Mouse (Mus musculus): ENCODE measurements around the gene Pick1. TPM values are rescaled to one million over a fixed set of nuclear protein-coding genes. Genes with fewer than 3 reads are reported as not detected.

Gene Pick1
- polyA plus RNA-seq, 1 experiment from 2014 or later = 37.6 TPM

DNA sequence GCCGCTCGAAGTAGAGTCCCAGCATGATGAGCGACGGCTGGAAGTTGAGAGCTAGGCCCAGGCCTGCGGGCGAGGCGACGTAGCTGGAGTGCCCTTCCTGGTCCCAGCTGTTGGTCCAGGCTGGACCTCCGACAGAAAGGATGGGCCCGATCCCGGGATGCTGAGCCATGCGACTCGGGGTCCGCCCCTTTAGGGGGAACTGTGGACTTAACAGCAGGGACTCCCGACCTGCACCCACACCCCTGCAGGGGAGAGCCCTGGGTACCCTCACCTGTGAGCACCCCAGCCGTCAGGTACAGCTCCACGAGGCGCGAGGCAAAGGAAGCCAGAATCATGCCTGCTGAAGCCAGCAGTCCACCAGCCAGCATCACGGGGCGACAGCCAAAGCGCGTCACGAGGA is 23.6 kb downstream of the Pick1 start:
- 29% methylated on average over 24 of the region's 24 CpGs for WGBS
- Histone ChIP-seq H3K9ac (peak overlapping the region; percentile 76), H3K27ac (ENCODE audit: poor library complexity, severe bottlenecking) (no peak overlapping the region), H3K4me1 (replicated peaks) (peaks cover 15% of the 10 kb centered on the region), H3K4me2 (peak overlapping the region; percentile 83), H3K9me3 (replicated peaks) (no peaks in the 10 kb centered on the region), H3K36me3 (peaks cover 12% of the 10 kb centered on the region), H3K4me3 (peak overlapping the region; percentile 48), H3K27me3 (replicated peaks) (peaks cover 49% of the 10 kb centered on the region)
- ATAC-seq (ENCODE audit: insufficient number of reproducible peaks, low FRiP score) = 0 out of 2 replicates have a peak, but pooled peaks have one; percentile 26

DNA sequence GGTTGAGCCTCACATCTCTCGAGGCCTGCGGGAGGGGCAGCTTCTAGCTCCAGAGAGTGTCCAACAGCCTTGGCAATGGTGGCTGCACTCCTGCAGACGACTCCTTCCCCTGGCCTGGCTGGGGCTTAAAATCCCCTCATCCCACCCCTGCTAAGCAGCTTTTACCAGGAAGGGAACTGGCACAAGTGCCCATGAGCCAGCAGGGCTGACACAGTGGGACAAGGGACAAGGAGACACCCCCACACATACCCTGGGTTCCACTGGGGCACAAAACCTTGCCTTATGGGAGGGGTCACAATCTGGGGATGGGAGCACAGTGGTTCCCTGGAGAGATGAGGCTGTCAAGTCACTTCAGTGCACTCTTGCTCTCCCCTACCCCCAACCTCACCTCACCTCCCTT is 25.7 kb downstream of the Pick1 start, which contains the start of gene Slc16a8:
TSS of gene Slc16a8 (minus strand) at position 101 of the 400 bp plus-strand sequence.
- Histone ChIP-seq H3K9ac (no peak within 1 kb of the TSS), H3K9me3 (replicated peaks) (no peaks in the 10 kb centered on the region), H3K4me2 (no peak within 1 kb of the TSS), H3K4me3 (no peak within 1 kb of the TSS), H3K27ac (ENCODE audit: poor library complexity, severe bottlenecking) (no peak within 1 kb of the TSS), H3K4me1 (replicated peaks) (peaks cover 15% of the 10 kb centered on the region), H3K27me3 (replicated peaks) (peaks cover 64% of the 10 kb centered on the region), H3K36me3 (no peaks in the 10 kb centered on the region; the same call in 1 of the 2 replicates)
- ATAC-seq (ENCODE audit: insufficient number of reproducible peaks, low FRiP score) = no peak
- WGBS = 28% methylated on average over 3 of the region's 3 CpGs

DNA sequence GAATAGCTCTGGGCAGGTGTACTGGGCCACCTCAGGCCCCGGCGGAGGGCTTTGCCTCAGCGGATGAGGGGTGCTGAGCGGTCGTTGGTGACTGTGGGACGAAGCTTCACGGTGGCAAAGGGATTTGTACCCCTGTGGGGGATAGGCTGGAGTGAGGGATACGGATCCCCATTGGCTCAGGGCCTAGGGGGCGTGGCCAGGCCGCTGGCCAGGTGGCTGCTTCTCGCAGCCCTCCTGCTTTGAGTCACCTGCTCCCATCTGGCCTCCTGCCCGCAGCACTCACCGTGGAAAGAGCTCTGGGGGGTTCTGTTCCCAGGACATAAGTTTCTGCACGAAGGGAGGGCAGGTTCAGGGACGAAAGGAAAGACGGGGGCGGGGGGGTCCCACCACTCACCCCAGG is 29.5 kb downstream of the Pick1 start:
- no peaks in the 10 kb centered on the region for H3K9me3 ChIP-seq (replicated peaks)
- no peak overlapping the region for H3K4me2 ChIP-seq
- H3K4me3 ChIP-seq = no peak overlapping the region
- H3K4me1 ChIP-seq (replicated peaks) = peaks cover 21% of the 10 kb centered on the region
- H3K27ac ChIP-seq (ENCODE audit: poor library complexity, severe bottlenecking) = no peak overlapping the region
- peaks cover 67% of the 10 kb centered on the region for H3K27me3 ChIP-seq (replicated peaks)
- H3K9ac ChIP-seq = no peak overlapping the region
- no peaks in the 10 kb centered on the region for H3K36me3 ChIP-seq
- WGBS = 34% methylated on average over 17 of the region's 17 CpGs
- no peak for ATAC-seq (ENCODE audit: insufficient number of reproducible peaks, low FRiP score)

DNA sequence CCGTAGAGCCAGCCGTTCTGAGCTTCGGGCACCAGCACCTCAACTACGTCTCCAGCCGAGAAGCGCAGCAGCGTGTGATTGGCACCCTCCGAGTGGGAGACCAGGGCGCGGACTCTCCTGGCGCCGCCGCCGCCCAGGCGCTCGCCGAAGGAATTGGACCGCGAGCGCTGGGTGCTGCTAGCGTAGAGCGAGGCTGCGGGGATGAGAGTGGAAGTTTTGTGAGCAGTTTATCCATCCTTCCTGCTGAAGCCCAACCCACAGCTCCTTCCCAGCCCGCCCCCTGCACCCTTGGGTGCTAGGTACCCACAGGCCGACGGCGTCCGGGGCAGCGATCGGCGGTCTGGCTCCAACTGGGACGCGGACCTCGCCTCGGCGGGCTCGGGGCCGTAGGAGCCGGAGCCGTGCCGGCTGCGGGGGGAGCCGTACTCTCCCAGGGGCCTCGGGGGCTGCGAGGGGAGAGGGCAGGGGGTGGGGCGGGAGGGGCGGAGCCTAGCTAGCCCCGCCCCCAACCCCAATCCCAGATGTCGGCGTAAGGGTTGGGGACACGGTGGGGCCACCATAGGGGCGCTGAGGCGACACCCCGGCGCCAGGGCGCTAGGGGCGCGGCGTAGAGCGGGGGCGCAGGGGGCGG is 32.2 kb downstream of the Pick1 start:
- WGBS = 2% methylated on average over 62 of the region's 62 CpGs

DNA sequence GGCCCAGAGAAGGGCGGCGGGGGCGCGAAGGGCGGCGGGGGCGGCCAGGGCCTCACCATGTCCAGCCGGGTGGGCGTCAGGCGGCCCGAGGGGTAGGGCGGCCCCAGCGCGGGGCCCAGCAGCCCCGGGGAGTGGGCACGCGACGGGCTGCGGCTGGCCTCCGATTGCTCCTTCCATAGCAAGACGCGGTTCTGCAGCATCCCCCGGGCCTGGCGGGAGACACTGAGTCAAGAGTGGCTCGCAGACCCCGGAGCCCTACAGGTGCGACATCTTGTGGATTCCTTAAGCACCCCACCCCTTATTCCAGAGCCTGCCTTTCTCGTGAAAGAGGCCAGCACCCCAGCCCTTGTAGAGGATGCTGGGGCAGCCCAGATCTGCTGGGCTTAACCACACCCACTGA is 32.8 kb downstream of the Pick1 start:
- peak overlapping the region; percentile 81 for H3K9ac ChIP-seq
- H3K27ac ChIP-seq (ENCODE audit: poor library complexity, severe bottlenecking) = peak overlapping the region; percentile 40
- peaks cover 18% of the 10 kb centered on the region for H3K4me1 ChIP-seq (replicated peaks)
- H3K36me3 ChIP-seq = no peaks in the 10 kb centered on the region
- peaks cover 73% of the 10 kb centered on the region for H3K27me3 ChIP-seq (replicated peaks)
- ATAC-seq (ENCODE audit: insufficient number of reproducible peaks, low FRiP score) = peak; percentile 31
- H3K4me2 ChIP-seq = peak overlapping the region; percentile 98
- under 1% methylated on average over 19 of the region's 28 CpGs for WGBS
- H3K9me3 ChIP-seq (replicated peaks) = peaks cover 4% of the 10 kb centered on the region; the same call in 1 of the 2 replicates
- peak overlapping the region; percentile 67 for H3K4me3 ChIP-seq

More for the DNA sequence above, 32.2 kb downstream of the Pick1 start:
- Histone ChIP-seq H3K4me2 (peak overlapping the region; percentile 98), H3K4me1 (replicated peaks) (peaks cover 18% of the 10 kb centered on the region), H3K4me3 (peak overlapping the region; percentile 67), H3K27ac (ENCODE audit: poor library complexity, severe bottlenecking) (peak overlapping the region; percentile 40), H3K36me3 (no peaks in the 10 kb centered on the region), H3K9me3 (replicated peaks) (peaks cover 4% of the 10 kb centered on the region; the same call in 1 of the 2 replicates), H3K9ac (peak overlapping the region; percentile 81), H3K27me3 (replicated peaks) (peaks cover 68% of the 10 kb centered on the region)
- peak; percentile 61 for ATAC-seq (ENCODE audit: insufficient number of reproducible peaks, low FRiP score)

DNA sequence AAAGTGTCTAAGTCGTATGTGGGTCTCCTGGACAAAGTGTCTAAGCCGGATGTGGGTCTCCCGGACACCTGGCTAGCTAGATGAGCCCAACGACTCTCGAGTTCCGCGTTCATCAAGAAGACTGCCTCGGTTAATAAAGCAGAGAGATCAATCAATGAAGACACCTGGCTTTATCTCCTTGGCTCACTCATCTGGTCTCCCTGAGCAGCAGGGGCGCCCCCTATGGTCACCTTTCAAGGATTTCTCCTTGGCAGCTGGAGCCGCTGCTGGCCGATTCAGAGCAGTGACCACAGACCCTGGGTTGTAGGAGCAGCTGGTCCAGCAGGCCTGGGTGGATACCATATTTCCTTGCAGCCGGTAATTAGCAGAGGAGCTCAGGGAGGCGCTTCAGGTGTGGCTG is 33.4 kb downstream of the Pick1 start:
- 23% methylated on average over 13 of the region's 13 CpGs for WGBS
- Histone ChIP-seq H3K9ac (no peak overlapping the region), H3K4me1 (replicated peaks) (peaks cover 18% of the 10 kb centered on the region), H3K27ac (ENCODE audit: poor library complexity, severe bottlenecking) (0 out of 2 replicates have a peak overlapping the region, but pooled peaks have one; percentile 16), H3K9me3 (replicated peaks) (peaks cover 4% of the 10 kb centered on the region; the same call in 1 of the 2 replicates), H3K27me3 (replicated peaks) (peaks cover 79% of the 10 kb centered on the region), H3K36me3 (no peaks in the 10 kb centered on the region), H3K4me2 (peak overlapping the region; percentile 98), H3K4me3 (peak overlapping the region; percentile 67; the same call in 1 of the 2 replicates)
- ATAC-seq (ENCODE audit: insufficient number of reproducible peaks, low FRiP score) = no peak

DNA sequence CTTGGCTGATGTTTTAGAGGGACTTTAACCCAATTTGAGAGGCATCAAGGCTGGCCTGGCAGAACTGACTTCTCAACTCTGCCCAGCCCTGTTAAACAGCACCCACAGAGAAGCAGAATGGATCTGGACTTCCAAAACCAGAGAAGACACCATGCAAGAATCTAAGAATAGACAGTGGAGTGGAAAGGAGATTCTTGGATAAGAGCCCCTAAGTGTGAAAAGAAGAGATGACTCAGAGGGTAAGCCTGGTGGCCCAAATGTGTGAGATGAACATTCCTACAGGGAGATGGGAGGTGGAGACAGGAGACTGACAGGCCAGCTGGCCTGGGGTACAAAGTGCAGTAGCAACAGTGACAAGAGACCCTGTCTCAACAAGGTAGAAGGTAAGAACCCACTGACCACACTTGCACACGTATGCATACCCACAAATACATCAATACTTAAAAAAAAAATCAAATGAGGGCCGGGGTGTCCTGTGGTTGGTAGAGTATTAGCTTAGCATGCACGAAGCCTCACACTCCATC is 33.9 kb downstream of the Pick1 start:
- Histone ChIP-seq H3K27ac (ENCODE audit: poor library complexity, severe bottlenecking) (0 out of 2 replicates have a peak overlapping the region, but pooled peaks have one; percentile 16), H3K4me2 (peak overlapping the region; percentile 98)

DNA sequence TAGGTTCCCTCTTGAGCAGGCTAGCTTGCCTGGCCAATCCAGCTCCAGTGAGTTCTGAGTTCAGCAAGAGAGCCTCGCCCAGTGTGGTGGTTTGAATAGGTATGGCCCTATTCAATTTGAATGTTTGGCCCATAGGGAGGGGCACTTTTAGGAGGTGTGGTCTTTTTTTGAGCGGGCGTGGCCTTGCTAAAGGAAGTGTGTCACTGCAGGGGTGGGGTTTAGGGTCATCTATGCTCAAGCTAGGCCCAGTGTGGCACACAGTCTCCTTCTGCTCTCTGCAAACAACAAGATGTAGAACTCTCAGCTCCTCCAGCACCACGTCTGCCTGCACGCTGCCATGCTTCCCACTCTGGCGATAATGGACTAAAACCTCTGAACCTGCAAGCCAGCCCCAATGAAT is 34.8 kb downstream of the Pick1 start:
- WGBS = 89% methylated on average over 6 of the region's 6 CpGs
- Histone ChIP-seq H3K27ac (ENCODE audit: poor library complexity, severe bottlenecking) (no peak overlapping the region), H3K27me3 (replicated peaks) (peaks cover 83% of the 10 kb centered on the region), H3K9ac (no peak overlapping the region), H3K4me1 (replicated peaks) (peaks cover 18% of the 10 kb centered on the region), H3K9me3 (replicated peaks) (peaks cover 4% of the 10 kb centered on the region; the same call in 1 of the 2 replicates), H3K4me2 (no peak overlapping the region), H3K4me3 (no peak overlapping the region), H3K36me3 (no peaks in the 10 kb centered on the region)
- no peak for ATAC-seq (ENCODE audit: insufficient number of reproducible peaks, low FRiP score)

More for the DNA sequence above, 33.9 kb downstream of the Pick1 start:
- peaks cover 18% of the 10 kb centered on the region for H3K4me1 ChIP-seq (replicated peaks)
- no peak overlapping the region for H3K9ac ChIP-seq
- H3K4me3 ChIP-seq = 0 out of 2 replicates have a peak overlapping the region, but pooled peaks have one; percentile 67
- H3K9me3 ChIP-seq (replicated peaks) = peaks cover 4% of the 10 kb centered on the region; the same call in 1 of the 2 replicates
- H3K27me3 ChIP-seq (replicated peaks) = peaks cover 83% of the 10 kb centered on the region
- ATAC-seq (ENCODE audit: insufficient number of reproducible peaks, low FRiP score) = no peak
- 69% methylated on average over 3 of the region's 3 CpGs for WGBS
- H3K36me3 ChIP-seq = no peaks in the 10 kb centered on the region

DNA sequence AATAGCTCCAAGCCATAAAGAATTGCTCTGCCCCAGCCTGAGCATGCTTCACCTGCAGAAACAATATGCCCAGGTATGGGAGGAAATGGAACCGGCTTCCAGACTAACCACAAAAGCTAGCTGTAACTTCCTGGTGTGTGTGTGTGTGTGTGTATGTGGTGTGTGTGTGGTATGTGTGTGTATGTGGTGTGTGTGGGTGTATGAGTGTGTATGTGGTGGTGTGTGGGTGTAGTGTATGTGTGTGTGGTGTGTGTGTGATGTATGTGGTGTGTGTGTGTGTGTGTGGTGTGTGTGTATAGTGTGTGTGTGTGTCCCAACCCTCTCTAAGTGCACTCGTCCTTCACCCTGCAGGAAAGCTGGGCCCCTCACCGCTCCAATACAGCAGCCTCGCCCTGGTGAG is 36.4 kb downstream of the Pick1 start:
- 56% methylated on average over 4 of the region's 4 CpGs for WGBS
- H3K27ac ChIP-seq (ENCODE audit: poor library complexity, severe bottlenecking) = no peak overlapping the region
- H3K9ac ChIP-seq = no peak overlapping the region
- H3K27me3 ChIP-seq (replicated peaks) = peaks cover 67% of the 10 kb centered on the region
- no peak overlapping the region for H3K4me2 ChIP-seq
- ATAC-seq (ENCODE audit: insufficient number of reproducible peaks, low FRiP score) = no peak
- no peak overlapping the region for H3K4me3 ChIP-seq
- H3K4me1 ChIP-seq (replicated peaks) = peaks cover 20% of the 10 kb centered on the region
- peaks cover 4% of the 10 kb centered on the region; the same call in 1 of the 2 replicates for H3K9me3 ChIP-seq (replicated peaks)
- H3K36me3 ChIP-seq = no peaks in the 10 kb centered on the region

DNA sequence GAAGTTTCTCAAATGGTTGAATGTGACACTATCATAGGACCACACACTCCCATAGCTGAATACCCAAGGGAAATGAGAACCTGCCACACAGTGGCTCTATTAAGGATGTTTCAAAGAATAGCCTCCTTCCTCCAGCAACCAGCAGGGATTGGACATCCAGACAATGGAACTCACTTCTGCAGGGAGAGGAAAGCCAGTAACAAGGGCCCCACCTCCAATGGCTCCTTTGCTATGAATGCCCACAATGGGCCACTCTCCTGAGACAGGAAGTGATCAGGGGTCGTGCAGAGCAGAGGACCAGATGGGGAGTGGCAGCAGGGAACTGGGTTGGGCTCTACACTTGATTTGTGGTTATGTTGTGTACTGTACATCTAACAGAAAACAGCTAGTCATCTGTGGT is 39.5 kb downstream of the Pick1 start:
- no peak overlapping the region for H3K4me3 ChIP-seq
- H3K27ac ChIP-seq (ENCODE audit: poor library complexity, severe bottlenecking) = no peak overlapping the region
- WGBS = 15% methylated on average over 1 of the region's 1 CpGs
- no peak overlapping the region for H3K9ac ChIP-seq
- no peaks in the 10 kb centered on the region for H3K36me3 ChIP-seq
- H3K27me3 ChIP-seq (replicated peaks) = peaks cover 38% of the 10 kb centered on the region
- peaks cover 4% of the 10 kb centered on the region; the same call in 1 of the 2 replicates for H3K9me3 ChIP-seq (replicated peaks)
- H3K4me2 ChIP-seq = no peak overlapping the region
- ATAC-seq (ENCODE audit: insufficient number of reproducible peaks, low FRiP score) = no peak
- H3K4me1 ChIP-seq (replicated peaks) = peaks cover 9% of the 10 kb centered on the region

DNA sequence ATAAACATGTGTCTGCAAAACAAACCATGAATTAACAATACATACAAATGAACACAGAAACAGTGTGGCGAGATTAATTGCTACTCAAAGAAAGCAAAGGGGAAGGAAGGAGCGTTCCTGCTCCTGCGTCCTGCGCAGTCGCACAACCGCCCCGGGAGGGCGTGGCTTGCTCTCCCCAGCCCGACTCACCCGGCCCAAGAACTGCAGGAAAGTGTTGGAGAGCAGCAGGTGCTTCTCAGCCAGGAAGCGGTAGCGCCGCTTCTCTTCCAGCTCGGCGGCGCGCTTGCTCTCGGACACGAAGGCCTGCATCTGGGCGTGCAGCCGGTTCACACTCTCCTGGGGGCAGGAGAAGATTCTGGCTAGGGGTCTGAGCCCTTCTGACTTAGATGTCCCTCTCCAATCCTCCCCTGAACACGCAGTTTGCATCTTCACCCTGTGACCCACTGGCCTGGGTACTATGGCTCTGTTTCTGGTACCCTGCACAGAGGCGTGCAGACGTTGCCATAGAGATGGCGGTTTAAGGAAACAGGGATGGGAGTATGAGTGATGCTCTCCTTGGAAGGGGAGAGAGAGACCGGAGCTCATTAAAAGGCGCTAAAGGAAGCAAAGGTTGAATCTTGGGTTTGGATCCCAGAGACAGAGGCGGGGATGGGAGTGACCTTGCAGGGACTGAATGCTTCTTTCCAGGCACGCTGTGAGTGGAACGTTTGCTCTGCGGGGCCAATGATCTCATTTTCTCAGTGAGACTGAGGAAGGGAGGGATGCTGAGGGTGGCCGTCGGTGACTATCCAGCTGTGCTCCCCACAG is 41.5 kb downstream of the Pick1 start:
- peaks cover 25% of the 10 kb centered on the region for H3K27me3 ChIP-seq (replicated peaks)
- peak overlapping the region; percentile 80 for H3K4me2 ChIP-seq
- H3K4me3 ChIP-seq = peak overlapping the region; percentile 39
- ATAC-seq (ENCODE audit: insufficient number of reproducible peaks, low FRiP score) = peak; percentile 68; the same call in 1 of the 2 replicates
- H3K9ac ChIP-seq = peak overlapping the region; percentile 63
- no peaks in the 10 kb centered on the region for H3K36me3 ChIP-seq
- peaks cover 9% of the 10 kb centered on the region for H3K4me1 ChIP-seq (replicated peaks)
- 3% methylated on average over 33 of the region's 33 CpGs for WGBS
- no peak overlapping the region for H3K27ac ChIP-seq (ENCODE audit: poor library complexity, severe bottlenecking)
- H3K9me3 ChIP-seq (replicated peaks) = no peaks in the 10 kb centered on the region
